Mouse (Mus musculus): ENCODE data around the gene Slc16a5. TPM values are rescaled to one million over a fixed set of nuclear protein-coding genes. Genes with fewer than 3 reads are reported as not detected.
"Not testable (repeated sequence)": the region's sequence is repeated elsewhere in the genome, so short reads cannot be mapped to it uniquely, and the experiment has no call there.

Gene Slc16a5
- polyA plus RNA-seq, 1 experiment, result 0.10 TPM

- Histone ChIP-seq H3K36me3 (ENCODE audit: control insufficient read depth, insufficient read depth) (no peaks in the 10 kb centered on the region), H3K4me2 (ENCODE audit: low read depth) (no peak overlapping the region), H3K4me3 (no peak overlapping the region), H3ac (ENCODE audit: control insufficient read depth, insufficient read length) (no peak overlapping the region), H3K79me2 (ENCODE audit: control insufficient read depth, insufficient read depth) (no peaks in the 10 kb centered on the region), H3K27me3 (ENCODE audit: control insufficient read depth, insufficient read depth, insufficient read length) (peaks cover 24% of the 10 kb centered on the region)
- TF ChIP-seq TCF12 (IDR thresholded peaks at IDR 0.05; ENCODE audit: insufficient read depth, poor library complexity, severe bottlenecking) (no peak), MYOG (IDR thresholded peaks at IDR 0.05; ENCODE audit: control insufficient read depth in 1 of 3, insufficient read depth in 1 of 3, insufficient read length in 2 of 3, low read depth in 2 of 3) (no peak), POLR2A (IDR thresholded peaks at IDR 0.05; ENCODE audit: insufficient read length, low read depth) (no peak), TCF3 (IDR thresholded peaks at IDR 0.05; ENCODE audit: insufficient read length, low read depth) (no peak), REST (IDR thresholded peaks at IDR 0.05; ENCODE audit: insufficient read depth, insufficient read length) (no peak), CEBPB (IDR thresholded peaks at IDR 0.05; ENCODE audit: insufficient read depth, poor library complexity, severe bottlenecking) (no peak), MYOD1 (IDR thresholded peaks at IDR 0.05; ENCODE audit: control insufficient read depth in 1 of 3, insufficient read length in 2 of 3, low read depth in 2 of 3) (no peak), E2F4 (IDR thresholded peaks at IDR 0.05; ENCODE audit: insufficient read depth) (no peak), MAX (IDR thresholded peaks at IDR 0.05; ENCODE audit: low read depth) (no peak), SRF (IDR thresholded peaks at IDR 0.05; ENCODE audit: control insufficient read depth, insufficient read length, low read depth) (no peak), POLR2AphosphoS2 (IDR thresholded peaks at IDR 0.05; ENCODE audit: insufficient read length, low read depth) (no peak), USF1 (IDR thresholded peaks at IDR 0.05; ENCODE audit: low read depth) (no peak)
These were observed 9.9 kb upstream of the Slc16a5 start for GRCm38 (mm10) chr11:115452281-115452860.

- Histone ChIP-seq H3K4me3 (no peak overlapping the region), H3K27me3 (ENCODE audit: control insufficient read depth, insufficient read depth, insufficient read length) (peaks cover 18% of the 10 kb centered on the region), H3K79me2 (ENCODE audit: control insufficient read depth, insufficient read depth) (no peaks in the 10 kb centered on the region), H3ac (ENCODE audit: control insufficient read depth, insufficient read length) (no peak overlapping the region), H3K4me2 (ENCODE audit: low read depth) (no peak overlapping the region), H3K36me3 (ENCODE audit: control insufficient read depth, insufficient read depth) (no peaks in the 10 kb centered on the region)
- TF ChIP-seq E2F4 (IDR thresholded peaks at IDR 0.05; ENCODE audit: insufficient read depth) (no peak), MAX (IDR thresholded peaks at IDR 0.05; ENCODE audit: low read depth) (no peak), POLR2AphosphoS2 (IDR thresholded peaks at IDR 0.05; ENCODE audit: insufficient read length, low read depth) (no peak), CEBPB (IDR thresholded peaks at IDR 0.05; ENCODE audit: insufficient read depth, poor library complexity, severe bottlenecking) (no peak), POLR2A (IDR thresholded peaks at IDR 0.05; ENCODE audit: insufficient read length, low read depth) (no peak), MYOG (IDR thresholded peaks at IDR 0.05; ENCODE audit: control insufficient read depth in 1 of 3, insufficient read depth in 1 of 3, insufficient read length in 2 of 3, low read depth in 2 of 3) (no peak), MYOD1 (IDR thresholded peaks at IDR 0.05; ENCODE audit: control insufficient read depth in 1 of 3, insufficient read length in 2 of 3, low read depth in 2 of 3) (no peak), TCF12 (IDR thresholded peaks at IDR 0.05; ENCODE audit: insufficient read depth, poor library complexity, severe bottlenecking) (no peak), USF1 (IDR thresholded peaks at IDR 0.05; ENCODE audit: low read depth) (no peak)
These were observed 9.0 kb upstream of the Slc16a5 start for GRCm38 (mm10) chr11:115453306-115453705.

- H3K79me2 ChIP-seq (ENCODE audit: control insufficient read depth, insufficient read depth); H3K4me2 ChIP-seq (ENCODE audit: low read depth); H3ac ChIP-seq (ENCODE audit: control insufficient read depth, insufficient read length); H3K4me3 ChIP-seq; H3K36me3 ChIP-seq (ENCODE audit: control insufficient read depth, insufficient read depth): not testable (repeated sequence)
- H3K27me3 ChIP-seq (ENCODE audit: control insufficient read depth, insufficient read depth, insufficient read length), result peaks cover 14% of the 10 kb centered on the region
These were observed 7.5 kb upstream of the Slc16a5 start for GRCm38 (mm10) chr11:115454822-115455221.

- Histone ChIP-seq H3ac (ENCODE audit: control insufficient read depth, insufficient read length) (no peak overlapping the region), H3K4me3 (no peak overlapping the region), H3K36me3 (ENCODE audit: control insufficient read depth, insufficient read depth) (no peaks in the 10 kb centered on the region), H3K79me2 (ENCODE audit: control insufficient read depth, insufficient read depth) (no peaks in the 10 kb centered on the region), H3K27me3 (ENCODE audit: control insufficient read depth, insufficient read depth, insufficient read length) (peaks cover 14% of the 10 kb centered on the region), H3K4me2 (ENCODE audit: low read depth) (no peak overlapping the region)
- no peak for TF ChIP-seq MYOG (IDR thresholded peaks at IDR 0.05; ENCODE audit: control insufficient read depth in 1 of 3, insufficient read depth in 1 of 3, insufficient read length in 2 of 3, low read depth in 2 of 3)
- TF ChIP-seq MAX (IDR thresholded peaks at IDR 0.05; ENCODE audit: low read depth), result no peak
- no peak for TF ChIP-seq TCF12 (IDR thresholded peaks at IDR 0.05; ENCODE audit: insufficient read depth, poor library complexity, severe bottlenecking)
- no peak for TF ChIP-seq REST (IDR thresholded peaks at IDR 0.05; ENCODE audit: insufficient read depth, insufficient read length)
- no peak for TF ChIP-seq POLR2A (IDR thresholded peaks at IDR 0.05; ENCODE audit: insufficient read length, low read depth)
- TF ChIP-seq E2F4 (IDR thresholded peaks at IDR 0.05; ENCODE audit: insufficient read depth), result no peak
These were observed 6.7 kb upstream of the Slc16a5 start for GRCm38 (mm10) chr11:115455619-115456018.

GRCm38 (mm10) chr11:115456182-115456581, 6.1 kb upstream of the Slc16a5 start:
- Histone ChIP-seq H3K4me3 (no peak overlapping the region), H3K27me3 (ENCODE audit: control insufficient read depth, insufficient read depth, insufficient read length) (peaks cover 14% of the 10 kb centered on the region), H3ac (ENCODE audit: control insufficient read depth, insufficient read length) (no peak overlapping the region), H3K4me2 (ENCODE audit: low read depth) (no peak overlapping the region), H3K36me3 (ENCODE audit: control insufficient read depth, insufficient read depth) (no peaks in the 10 kb centered on the region), H3K79me2 (ENCODE audit: control insufficient read depth, insufficient read depth) (no peaks in the 10 kb centered on the region)
- TF ChIP-seq MYOG (IDR thresholded peaks at IDR 0.05; ENCODE audit: control insufficient read depth in 1 of 3, insufficient read depth in 1 of 3, insufficient read length in 2 of 3, low read depth in 2 of 3), result no peak
- no peak for TF ChIP-seq SRF (IDR thresholded peaks at IDR 0.05; ENCODE audit: control insufficient read depth, insufficient read length, low read depth)
- no peak for TF ChIP-seq TCF3 (IDR thresholded peaks at IDR 0.05; ENCODE audit: insufficient read length, low read depth)
- no peak for TF ChIP-seq POLR2AphosphoS2 (IDR thresholded peaks at IDR 0.05; ENCODE audit: insufficient read length, low read depth)
- no peak for TF ChIP-seq CEBPB (IDR thresholded peaks at IDR 0.05; ENCODE audit: insufficient read depth, poor library complexity, severe bottlenecking)
- no peak for TF ChIP-seq REST (IDR thresholded peaks at IDR 0.05; ENCODE audit: insufficient read depth, insufficient read length)

Measured in myocyte (in vitro differentiated cells).